Mouse (Mus musculus) liver, postnatal 0 days (tissue): Measurements from ENCODE around the gene Ndrg3.

Experiments used
- CTCF ChIP-seq: sonication (generic); IDR thresholded peaks from 2 replicates; pipeline ENCODE4 v1.5.1; 2016; ENCODE audit warnings: antibody characterized with exemption, low read depth
- EP300 ChIP-seq: IDR thresholded peaks from 2 replicates; pipeline ENCODE4 v1.6.1; 2016; ENCODE audit warnings: antibody characterized with exemption, low read depth, mild to moderate bottlenecking

DNA sequence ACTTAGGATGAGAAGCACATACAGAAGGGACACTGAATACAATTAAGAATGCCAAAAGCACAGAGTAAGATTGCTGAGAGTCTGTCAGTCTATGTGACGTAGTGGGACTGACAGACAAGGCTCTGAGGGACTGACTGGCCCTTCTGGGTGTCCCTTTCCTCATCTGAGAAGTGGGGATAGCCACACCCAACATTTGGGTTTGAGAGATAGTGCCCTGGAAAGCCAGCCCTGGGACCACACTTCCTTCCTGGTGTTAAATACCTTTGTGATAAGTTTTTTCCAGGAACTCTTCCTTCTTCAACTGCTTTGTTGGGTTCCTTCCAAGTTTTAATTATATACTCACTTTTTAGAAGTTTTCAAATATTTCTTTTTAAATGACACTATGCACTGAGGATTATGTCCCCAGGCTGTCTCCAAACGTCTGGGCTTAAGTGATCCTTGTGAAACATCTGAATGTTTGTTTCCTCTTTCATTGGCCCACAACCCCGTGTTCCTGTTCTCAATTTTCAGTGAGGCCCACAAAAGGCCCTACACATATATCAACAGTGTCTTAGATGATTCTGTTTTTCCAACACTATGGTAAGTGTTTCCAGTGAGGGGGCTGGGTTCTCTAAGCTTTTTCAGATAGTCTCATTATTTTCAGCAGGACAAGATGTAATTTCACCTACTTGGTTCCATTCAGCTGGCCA is 67.5 kb downstream of the Ndrg3 start:
- TF ChIP-seq CTCF = no peak
- peak; percentile 89 for TF ChIP-seq EP300
